Mouse (Mus musculus) thymus, adult 2 months (tissue): Measurements from ENCODE around the gene Cxcl10. TPM values are rescaled to one million over a fixed set of nuclear protein-coding genes. Genes with fewer than 3 reads are reported as not detected.
A peak's percentile ranks its signal among the peaks of the same experiment; 100 is the strongest.

Source experiments
- DNase-seq: peaks from one replicate; pipeline ENCODE4 v3.0.0; 2021
- H3K27ac ChIP-seq: fragments of 200-500 bp; 2 replicates; pipeline ENCODE4 v1.5.1; 2012; ENCODE audit warnings: low read length, control low read depth; ENCODE audit not compliant: control insufficient read depth, insufficient read depth
- H3K27me3 ChIP-seq: fragments of 200-500 bp; 2 replicates; pipeline ENCODE4 v1.6.1; 2012; ENCODE audit warnings: mild to moderate bottlenecking, low read length, moderate library complexity, mixed read lengths; ENCODE audit not compliant: control insufficient read depth, insufficient read depth
- H3K36me3 ChIP-seq: fragments of 200-500 bp; 2 replicates; pipeline ENCODE4 v1.6.1; 2012; ENCODE audit warnings: mild to moderate bottlenecking, low read length, moderate library complexity; ENCODE audit not compliant: control insufficient read depth, insufficient read depth
- H3K4me1 ChIP-seq: fragments of 200-500 bp; replicated peaks from 2 replicates; pipeline ENCODE4 v1.6.1; 2012; ENCODE audit warnings: low read length; ENCODE audit not compliant: control insufficient read depth, insufficient read depth
- H3K4me3 ChIP-seq: fragments of 200-500 bp; 2 replicates; pipeline ENCODE4 v1.5.1; 2012; ENCODE audit warnings: mild to moderate bottlenecking, low read length, control low read depth, moderate library complexity; ENCODE audit not compliant: control insufficient read depth, insufficient read depth
- CTCF ChIP-seq: fragments of 200-500 bp; IDR thresholded peaks from 2 replicates; pipeline ENCODE4 v1.5.1; 2012; ENCODE audit warnings: mild to moderate bottlenecking, control low read depth, low read length, moderate library complexity, borderline replicate concordance; ENCODE audit not compliant: control insufficient read depth, poor library complexity, insufficient read depth; ENCODE audit errors: extremely low read depth
- POLR2A ChIP-seq: fragments of 200-500 bp; IDR thresholded peaks from 2 replicates; pipeline ENCODE4 v1.6.1; 2012; ENCODE audit warnings: mild to moderate bottlenecking, low read length, control low read depth, moderate library complexity; ENCODE audit not compliant: control insufficient read depth, poor library complexity, insufficient read depth; ENCODE audit errors: extremely low read depth
- WGBS: fragments of 180-500 bp; shearing (Covaris S2); methylation state at CpG from one replicate; pipeline ENCODE4 v1.1.7; 2018; 5-methylcytosine and 5-hydroxymethylcytosine counted together
- polyA plus RNA-seq: library from polyadenylated mRNA; depleted of rRNA; stranded (reverse); fragments of >200 nt; gene quantifications from 2 replicates; pipeline ENCODE4 v1.2.3, GENCODE M21; 2012; rRNA removed

The Cxcl10 gene
- 93.6 and 97.3 TPM in 2 replicates for polyA plus RNA-seq

GRCm38 (mm10) chr5:92348794-92349413 lies at the start of gene Cxcl10:
Gene Cxcl10 (minus strand): TSS chr5:92348889.
- TF ChIP-seq CTCF = no peak
- no peak for TF ChIP-seq POLR2A
- Histone ChIP-seq H3K27me3 (no peaks in the 10 kb centered on the region), H3K4me3 (no peak within 1 kb of the TSS; the same call in 1 of the 2 replicates), H3K27ac (no peak within 1 kb of the TSS), H3K36me3 (no peaks in the 10 kb centered on the region), H3K4me1 (peaks cover 8% of the 10 kb centered on the region)
- 13% methylated on average over 14 of the region's 14 CpGs for WGBS
- DNase-seq = peak; percentile 60

- Histone ChIP-seq H3K4me3 (no peak overlapping the region), H3K36me3 (no peaks in the 10 kb centered on the region), H3K27me3 (no peaks in the 10 kb centered on the region), H3K4me1 (no peaks in the 10 kb centered on the region), H3K27ac (no peak overlapping the region)
- DNase-seq = peak; percentile 77
- TF ChIP-seq POLR2A (no peak), CTCF (peak; percentile 43; the same call in 1 of the 2 replicates)
- WGBS = 24% methylated on average over 5 of the region's 5 CpGs
These were observed 49.5 kb upstream of the Cxcl10 start for GRCm38 (mm10) chr5:92398153-92398552.

GRCm38 (mm10) chr5:92396476-92396875 lies 47.8 kb upstream of the Cxcl10 start:
- Histone ChIP-seq H3K4me3 (no peak overlapping the region), H3K27ac (no peak overlapping the region), H3K4me1 (0 out of 2 replicates have a peak, but pooled peaks cover 2% of the 10 kb centered on the region), H3K27me3 (no peaks in the 10 kb centered on the region), H3K36me3 (no peaks in the 10 kb centered on the region)
- DNase-seq = no peak
- 94% methylated on average over 6 of the region's 6 CpGs for WGBS
- TF ChIP-seq CTCF = no peak
- TF ChIP-seq POLR2A = no peak

- H3K27ac ChIP-seq = no peak overlapping the region
- 93% methylated on average over 3 of the region's 3 CpGs for WGBS
- DNase-seq = no peak
- H3K36me3 ChIP-seq = no peaks in the 10 kb centered on the region
- H3K4me1 ChIP-seq = 0 out of 2 replicates have a peak, but pooled peaks cover 2% of the 10 kb centered on the region
- H3K4me3 ChIP-seq = no peak overlapping the region
- TF ChIP-seq POLR2A = no peak
- TF ChIP-seq CTCF = no peak
- no peaks in the 10 kb centered on the region for H3K27me3 ChIP-seq
These were observed 47.1 kb upstream of the Cxcl10 start for GRCm38 (mm10) chr5:92395764-92396163.

- no peak overlapping the region for H3K4me3 ChIP-seq
- H3K4me1 ChIP-seq = 0 out of 2 replicates have a peak, but pooled peaks cover 2% of the 10 kb centered on the region
- WGBS = 15% methylated on average over 10 of the region's 10 CpGs
- H3K27me3 ChIP-seq = no peaks in the 10 kb centered on the region
- DNase-seq = no peak
- no peaks in the 10 kb centered on the region for H3K36me3 ChIP-seq
- no peak overlapping the region for H3K27ac ChIP-seq
- TF ChIP-seq POLR2A (no peak), CTCF (no peak)
These were observed 45.2 kb upstream of the Cxcl10 start for GRCm38 (mm10) chr5:92393863-92394262.

- DNase-seq = no peak
- H3K4me1 ChIP-seq = 0 out of 2 replicates have a peak, but pooled peaks cover 2% of the 10 kb centered on the region
- H3K4me3 ChIP-seq = peak overlapping the region; percentile 22
- H3K36me3 ChIP-seq = no peaks in the 10 kb centered on the region
- no peak for TF ChIP-seq POLR2A
- no peak for TF ChIP-seq CTCF
- H3K27ac ChIP-seq = no peak overlapping the region
- H3K27me3 ChIP-seq = no peaks in the 10 kb centered on the region; the same call in 1 of the 2 replicates
- 49% methylated on average over 18 of the region's 18 CpGs for WGBS
These were observed 43.9 kb upstream of the Cxcl10 start for GRCm38 (mm10) chr5:92392542-92392941.
